Mouse (Mus musculus) ES-CJ7 (cell line): ENCODE data around the gene Prkg1.
"Not testable (repeated sequence)": the region's sequence is repeated elsewhere in the genome, so short reads cannot be mapped to it uniquely, and the experiment has no call there.

Experiments used
- DNase-seq: peaks from one replicate; pipeline ENCODE4 v3.0.0; 2011; ENCODE audit warnings: low read depth, low spot score

Gene Prkg1

GRCm38 (mm10) chr19:31329893-31330292, 434.9 kb downstream of the Prkg1 start:
- no peak for DNase-seq

GRCm38 (mm10) chr19:31304760-31305159, 460.1 kb downstream of the Prkg1 start:
- no peak for DNase-seq

DNA sequence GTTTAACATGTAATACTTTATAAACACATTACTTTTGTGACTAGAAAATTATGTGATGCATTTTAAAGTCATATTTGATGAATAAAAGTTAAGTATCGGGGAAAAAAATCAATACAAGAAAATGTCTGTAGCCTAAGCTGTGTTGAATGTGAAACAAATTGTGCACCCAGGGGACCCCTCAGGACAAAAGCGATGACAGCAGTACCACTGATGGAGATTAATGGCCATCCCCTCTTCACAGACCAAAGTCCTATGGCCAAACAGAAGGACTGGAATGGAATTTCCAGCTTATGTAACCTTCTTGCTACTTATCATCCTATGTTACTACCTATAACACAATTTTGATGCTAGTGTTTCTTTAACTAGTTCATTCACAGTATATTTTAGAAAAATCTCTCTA, 473.6 kb downstream of the Prkg1 start:
- no peak for DNase-seq

DNA sequence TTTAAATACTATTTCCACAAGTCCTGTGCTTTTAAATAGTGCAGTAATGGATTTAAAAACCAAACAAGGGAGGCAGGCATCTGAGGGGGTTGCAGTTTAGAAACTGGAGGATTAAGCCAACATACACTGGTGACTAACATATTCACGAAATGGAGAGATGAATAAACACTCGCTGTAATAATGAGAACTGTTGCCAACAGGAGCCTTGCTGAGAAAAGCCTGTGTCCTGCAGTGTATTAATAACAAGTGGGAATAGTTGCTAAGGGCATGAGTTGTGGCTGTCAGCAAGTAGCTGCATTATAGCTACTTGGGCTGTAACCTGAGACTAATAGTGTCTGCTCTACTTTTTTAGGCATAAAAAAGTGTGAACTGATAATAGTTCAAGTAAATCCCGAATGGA, 480.3 kb downstream of the Prkg1 start:
- no peak for DNase-seq

DNA sequence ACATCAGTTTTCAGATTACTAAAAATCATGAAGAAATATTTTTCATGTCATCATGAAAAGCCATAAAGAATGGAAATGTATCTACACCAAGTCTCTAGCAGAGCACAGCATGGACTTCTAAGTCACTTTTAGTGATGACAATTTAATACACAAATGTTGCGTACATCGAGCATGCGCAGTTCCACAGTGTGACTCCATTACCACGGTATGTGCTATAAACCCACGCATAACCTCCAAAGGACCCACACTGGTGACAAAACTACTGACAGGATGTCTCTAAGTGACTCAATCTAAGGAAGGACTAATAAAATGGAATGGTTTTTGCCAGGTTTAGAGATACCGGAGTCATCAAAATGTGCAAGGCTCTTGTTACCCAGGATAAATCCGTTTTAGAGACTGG, 480.7 kb downstream of the Prkg1 start:
- DNase-seq, result no peak

GRCm38 (mm10) chr19:31283617-31284016, 481.2 kb downstream of the Prkg1 start:
- DNase-seq, result no peak

DNA sequence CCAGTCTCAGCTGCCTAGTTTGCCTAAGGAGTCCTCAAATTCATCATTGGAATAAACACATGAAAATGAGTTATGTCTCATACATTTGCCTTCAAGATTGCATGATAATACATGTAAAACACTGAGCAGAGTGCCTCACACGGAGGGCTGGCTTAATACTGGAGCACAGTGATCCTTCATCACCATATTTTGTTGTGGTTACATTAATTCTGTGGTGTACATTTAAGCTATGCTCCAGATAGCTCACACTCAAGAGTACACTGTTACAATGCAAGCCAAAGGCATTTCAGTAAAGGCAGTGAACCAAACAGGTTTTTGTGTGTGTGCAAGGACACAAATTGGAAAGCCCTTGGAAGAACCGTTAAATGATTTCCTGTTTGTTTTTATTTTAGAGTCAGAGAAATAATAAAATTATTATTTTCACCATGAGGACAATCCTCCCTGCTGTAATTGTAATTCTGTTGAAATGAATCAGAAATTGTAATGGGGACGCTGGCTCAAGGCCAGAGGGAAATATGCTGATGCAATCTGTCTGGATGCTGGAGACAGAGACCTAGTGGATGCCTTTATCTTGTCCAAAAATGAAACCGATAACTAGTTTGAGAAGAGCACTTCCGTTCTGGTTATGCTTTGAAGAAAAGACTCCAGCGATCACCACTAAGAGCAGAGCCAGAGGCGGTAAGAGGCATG, 484.9 kb downstream of the Prkg1 start:
- DNase-seq, result no peak

DNA sequence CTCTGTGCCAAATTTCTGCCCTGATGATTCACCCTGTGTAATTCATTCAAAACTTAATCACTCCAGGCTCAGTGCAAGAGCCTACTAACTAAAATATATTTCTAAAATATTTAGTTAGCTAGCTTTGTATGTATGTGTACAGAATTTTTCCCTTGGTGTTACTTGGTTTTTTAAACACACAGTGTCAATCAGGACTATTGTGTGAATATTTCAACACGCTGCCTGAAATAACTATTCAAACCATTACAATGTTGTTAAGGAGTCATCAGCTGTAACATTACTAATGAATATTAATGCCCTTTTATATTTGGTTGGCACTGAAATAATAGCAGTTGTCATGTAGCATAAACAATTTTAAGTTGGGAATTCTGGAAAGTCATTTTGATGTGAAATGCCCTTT, 502.4 kb downstream of the Prkg1 start:
- DNase-seq, result no peak

DNA sequence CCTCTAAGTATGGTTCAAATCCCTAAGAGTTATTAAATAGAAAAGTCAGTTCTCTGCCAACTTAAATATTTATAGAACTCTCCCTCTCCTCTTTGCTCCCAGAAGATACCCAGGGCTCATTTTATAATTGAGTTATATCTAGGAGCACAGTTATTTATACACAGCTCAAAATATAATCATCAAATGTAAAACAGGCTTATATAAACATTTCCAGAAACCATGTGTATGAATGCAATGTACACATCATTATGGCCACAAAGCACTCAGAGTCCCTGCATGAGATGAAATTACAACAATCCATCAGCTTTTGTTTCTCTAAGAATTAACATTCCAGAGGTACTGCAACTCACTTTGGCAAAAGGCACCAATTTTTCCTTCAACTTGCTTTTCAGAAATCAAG, 504.3 kb downstream of the Prkg1 start:
- no peak for DNase-seq

DNA sequence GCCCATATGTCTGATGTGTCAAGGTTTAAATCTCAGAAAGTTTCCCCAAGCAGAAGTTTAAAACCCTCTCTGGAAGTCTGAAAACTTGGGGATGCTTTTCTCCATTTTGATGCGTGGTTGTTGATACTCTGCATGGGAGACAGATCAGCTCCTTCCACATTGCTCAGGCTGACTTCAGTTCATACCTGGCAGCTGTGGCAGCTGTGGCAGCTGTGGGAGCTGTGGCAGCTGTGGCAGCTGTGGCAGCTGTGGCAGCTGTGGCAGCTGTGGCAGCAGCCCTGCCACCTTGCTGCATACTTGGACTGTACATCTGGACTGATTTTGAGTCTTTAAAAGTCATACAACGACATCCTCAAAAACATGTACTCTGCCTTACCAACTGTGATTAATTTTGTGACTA, 509.1 kb downstream of the Prkg1 start:
- no peak for DNase-seq

DNA sequence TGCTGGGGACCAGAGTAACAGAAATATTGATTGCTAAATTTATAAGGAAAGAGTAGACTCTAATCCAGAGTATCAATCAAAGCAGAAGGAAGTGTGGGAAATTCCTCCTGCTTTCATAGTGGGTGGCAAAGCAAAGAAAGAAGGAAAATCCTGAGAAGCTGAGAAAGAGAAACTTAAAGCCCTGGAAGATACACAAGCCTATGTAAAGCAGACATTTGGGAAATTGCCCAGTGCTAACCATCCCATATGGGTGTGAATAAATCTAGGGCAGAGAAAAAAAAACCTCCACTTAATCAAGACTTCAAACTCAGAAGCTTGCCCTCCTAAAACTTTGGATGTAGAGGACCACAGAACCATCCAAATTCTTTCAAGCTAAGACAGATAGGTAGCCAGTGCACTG, 532.4 kb downstream of the Prkg1 start:
- no peak for DNase-seq

- DNase-seq, result no peak
Observed at GRCm38 (mm10) chr19:31228385-31228784, 536.4 kb downstream of the Prkg1 start.

GRCm38 (mm10) chr19:31223457-31223856, 541.4 kb downstream of the Prkg1 start:
- DNase-seq, result no peak

GRCm38 (mm10) chr19:31219261-31219660, 545.6 kb downstream of the Prkg1 start:
- DNase-seq, result not testable (repeated sequence)

- no peak for DNase-seq
Observed at GRCm38 (mm10) chr19:31210850-31211249, 554.0 kb downstream of the Prkg1 start.

GRCm38 (mm10) chr19:31210449-31210848, 554.4 kb downstream of the Prkg1 start:
- DNase-seq, result no peak

DNA sequence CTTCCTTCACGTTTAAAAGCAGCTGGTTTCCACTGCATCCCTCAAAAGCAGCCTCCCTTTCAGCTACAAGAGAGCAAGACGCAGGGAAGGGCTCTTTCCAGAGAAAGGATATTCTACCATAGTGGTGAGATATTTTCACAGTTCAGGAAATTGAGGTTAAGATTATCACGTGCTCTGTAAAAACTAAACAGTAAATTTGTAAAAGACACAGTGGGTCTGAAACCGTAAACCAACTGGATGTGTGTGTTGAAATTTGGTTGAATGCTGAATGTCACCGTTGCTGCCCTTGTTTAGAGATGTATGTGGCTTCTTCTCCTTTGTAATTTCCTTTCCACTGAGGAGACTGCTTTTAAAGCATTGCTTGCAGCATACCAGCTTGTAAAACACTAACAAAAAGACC, 565.2 kb downstream of the Prkg1 start:
- DNase-seq, result no peak

DNA sequence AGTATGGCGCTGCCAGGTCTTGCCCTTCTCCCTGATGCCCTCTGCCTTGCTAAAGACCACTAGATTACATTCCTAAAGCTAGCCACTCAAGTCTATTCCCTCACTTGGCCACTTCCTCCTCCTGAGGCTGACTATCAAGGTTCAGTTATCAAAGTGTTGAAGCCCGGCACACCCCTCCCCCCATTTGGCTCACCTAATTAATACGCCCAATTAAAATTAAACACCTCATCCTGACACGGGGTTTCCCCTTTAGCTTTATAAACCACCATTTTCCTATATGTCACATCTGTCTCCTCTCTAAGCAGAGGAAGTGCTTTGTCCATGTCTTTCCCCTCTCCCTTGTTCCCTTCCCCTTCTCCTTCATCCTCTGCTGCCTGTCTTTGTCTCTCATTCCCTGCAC, 566.4 kb downstream of the Prkg1 start:
- no peak for DNase-seq

GRCm38 (mm10) chr19:31197076-31197475, 567.8 kb downstream of the Prkg1 start:
- DNase-seq, result no peak

DNA sequence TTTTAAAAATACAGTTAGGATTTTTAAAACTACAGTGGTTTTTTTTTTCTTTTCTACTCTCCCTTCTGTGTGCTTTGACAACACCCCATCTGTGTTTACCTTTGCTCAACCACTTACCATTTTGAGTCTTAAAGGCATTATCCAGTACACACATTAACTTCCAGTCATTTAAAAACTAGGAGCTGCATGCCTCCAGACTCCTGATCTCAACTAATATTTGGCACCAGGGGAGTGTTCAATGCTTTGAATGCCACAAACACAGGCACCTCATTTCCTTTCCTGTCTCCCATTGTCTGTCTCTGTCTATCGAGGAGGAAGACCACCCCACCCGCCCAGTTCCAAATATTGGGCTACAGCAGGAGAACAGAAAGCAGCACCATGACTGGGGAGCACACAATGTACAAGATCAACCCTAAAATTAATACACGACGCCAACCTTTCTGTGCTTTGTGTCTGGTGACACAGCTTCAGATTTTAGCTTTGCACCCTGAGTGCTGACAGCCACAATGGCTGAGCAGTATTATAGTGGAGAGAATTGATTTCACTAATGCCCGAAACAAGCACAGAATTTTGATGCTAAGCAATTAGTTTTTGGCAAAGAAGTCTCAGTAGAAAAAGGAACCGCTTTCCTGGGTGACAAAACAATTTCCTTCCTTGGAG, 576.1 kb downstream of the Prkg1 start:
- DNase-seq, result no peak

GRCm38 (mm10) chr19:31180757-31181156, 584.1 kb downstream of the Prkg1 start:
- no peak for DNase-seq

- no peak for DNase-seq
Observed at GRCm38 (mm10) chr19:31177279-31177922, 587.4 kb downstream of the Prkg1 start.

DNA sequence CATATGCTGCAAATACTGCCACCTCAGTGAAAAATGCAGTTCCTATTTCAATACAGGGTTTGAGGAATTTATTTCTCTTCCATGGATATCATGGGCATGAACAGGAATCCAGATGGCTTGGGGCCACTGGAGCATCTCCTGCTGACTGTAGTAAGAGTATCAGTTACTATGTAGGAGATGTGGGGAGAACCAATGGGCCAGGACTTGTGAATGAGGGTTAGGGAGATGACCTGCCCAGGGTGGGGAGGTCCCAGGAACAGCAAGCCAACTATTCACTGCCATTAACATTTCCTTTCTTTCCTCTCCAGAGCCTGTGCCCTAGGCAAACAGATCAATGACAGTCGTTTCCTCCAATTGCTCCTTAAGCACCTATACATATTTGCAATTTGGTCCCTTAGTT, 593.8 kb downstream of the Prkg1 start:
- DNase-seq, result peak; percentile 22
